8 mouse cellular contexts compared by ENCODE assay signal in genomic region chr10:128892246-128892645, GRCm38 (mm10). TPM values are rescaled to one million over a fixed set of nuclear protein-coding genes. Genes with fewer than 3 reads are reported as not detected.
DNase-seq lines count a peak whose midpoint lies in the region; ATAC-seq and TF ChIP-seq lines count a peak whose summit lies in the region.

No protein-coding gene starts in this region.

- no peaks in the 10 kb centered on the region for H3K9me3 ChIP-seq in heart, embryonic 13.5 days
- H3K9me3 ChIP-seq in hindbrain, embryonic 15.5 days: no peaks in the 10 kb centered on the region

- peak overlapping the region; percentile 96 for H3K4me2 ChIP-seq in heart, embryonic 13.5 days
- peak overlapping the region; percentile 91 for H3K4me2 ChIP-seq in hindbrain, embryonic 15.5 days
- peak overlapping the region; percentile 72 for H3K4me2 ChIP-seq in myocyte (ENCODE audit: low read depth)

- peak overlapping the region; percentile 87; the same call in 1 of the 2 replicates for H3K27ac ChIP-seq in heart, embryonic 13.5 days (replicated peaks)
- peak overlapping the region; percentile 92 for H3K27ac ChIP-seq in hindbrain, embryonic 15.5 days (replicated peaks)

- H3K4me3 ChIP-seq in heart, embryonic 13.5 days: peak overlapping the region; percentile 75
- peak overlapping the region; percentile 77 for H3K4me3 ChIP-seq in hindbrain, embryonic 15.5 days
- H3K4me3 ChIP-seq in myocyte: peak overlapping the region; percentile 40

- H3K4me1 ChIP-seq in heart, embryonic 13.5 days: peaks cover 58% of the 10 kb centered on the region
- peaks cover 52% of the 10 kb centered on the region for H3K4me1 ChIP-seq in hindbrain, embryonic 15.5 days (replicated peaks)

- H3K36me3 ChIP-seq in heart, embryonic 13.5 days: peaks cover 5% of the 10 kb centered on the region; the same call in 1 of the 2 replicates
- H3K36me3 ChIP-seq in hindbrain, embryonic 15.5 days: peaks cover 8% of the 10 kb centered on the region; the same call in 1 of the 2 replicates
- H3K36me3 ChIP-seq in myocyte (ENCODE audit: control insufficient read depth, insufficient read depth): no peaks in the 10 kb centered on the region

- no peak for DNase-seq in heart, adult 9 months (ENCODE audit: low spot score in 2 of 2)
- DNase-seq in T-cell, adult 2 months (ENCODE audit: low spot score): peak; percentile 24
- no peak for DNase-seq in gastrocnemius, postnatal 14 days
- DNase-seq in layer of hippocampus, adult 9-11 months: no peak
- no peak for DNase-seq in cerebellum, postnatal 25 days

- peak overlapping the region; percentile 85 for H3K9ac ChIP-seq in heart, embryonic 13.5 days
- peak overlapping the region; percentile 85 for H3K9ac ChIP-seq in hindbrain, embryonic 15.5 days

- intact Hi-C loops in gastrocnemius, postnatal 14 days (cut with DNase I; ENCODE audit: low total_unique reads): loop anchor here (5.0 kb wide), 2 partner anchors 45 to 160 kb away; no protein-coding TSS in a partner anchor

- H3K27me3 ChIP-seq in heart, embryonic 13.5 days (replicated peaks): peaks cover 41% of the 10 kb centered on the region
- peaks cover 13% of the 10 kb centered on the region for H3K27me3 ChIP-seq in hindbrain, embryonic 15.5 days
- no peaks in the 10 kb centered on the region for H3K27me3 ChIP-seq in myocyte (ENCODE audit: control insufficient read depth, insufficient read depth, insufficient read length)

- 2% methylated on average over 9 of the region's 9 CpGs for WGBS in heart, embryonic 13.5 days
- WGBS in hindbrain, embryonic 15.5 days: 1% methylated on average over 9 of the region's 9 CpGs

- peaks cover 4% of the 10 kb centered on the region for H3K79me2 ChIP-seq in myocyte (ENCODE audit: control insufficient read depth, insufficient read depth)

- ATAC-seq in heart, embryonic 13.5 days (ENCODE audit: extremely low read depth, insufficient number of reproducible peaks, low FRiP score, low TSS enrichment): no peak
- ATAC-seq in hindbrain, embryonic 15.5 days (ENCODE audit: low FRiP score, low read depth): peak; percentile 8

- H3ac ChIP-seq in myocyte (ENCODE audit: control insufficient read depth, insufficient read length): no peak overlapping the region

- no peak for TF ChIP-seq POLR2A in myocyte (IDR thresholded peaks at IDR 0.05; ENCODE audit: insufficient read length, low read depth)

TF ChIP-seq in myocyte, 11 proteins besides CTCF, POLR2A, EP300 and RAD21:
- TF ChIP-seq REST (IDR thresholded peaks at IDR 0.05; ENCODE audit: insufficient read depth, insufficient read length) (no peak), USF1 (IDR thresholded peaks at IDR 0.05; ENCODE audit: low read depth) (no peak), CEBPB (IDR thresholded peaks at IDR 0.05; ENCODE audit: insufficient read depth, poor library complexity, severe bottlenecking) (no peak), MAX (IDR thresholded peaks at IDR 0.05; ENCODE audit: low read depth) (no peak), MYOG (IDR thresholded peaks at IDR 0.05; ENCODE audit: control insufficient read depth in 1 of 3, insufficient read depth in 1 of 3, insufficient read length in 2 of 3, low read depth in 2 of 3) (no peak), MYOD1 (IDR thresholded peaks at IDR 0.05; ENCODE audit: control insufficient read depth in 1 of 3, insufficient read length in 2 of 3, low read depth in 2 of 3) (no peak), TCF12 (IDR thresholded peaks at IDR 0.05; ENCODE audit: insufficient read depth, poor library complexity, severe bottlenecking) (no peak), SRF (IDR thresholded peaks at IDR 0.05; ENCODE audit: control insufficient read depth, insufficient read length, low read depth) (no peak), TCF3 (IDR thresholded peaks at IDR 0.05; ENCODE audit: insufficient read length, low read depth) (no peak), POLR2AphosphoS2 (IDR thresholded peaks at IDR 0.05; ENCODE audit: insufficient read length, low read depth) (no peak), E2F4 (IDR thresholded peaks at IDR 0.05; ENCODE audit: insufficient read depth) (no peak)

RNA-seq across cellular contexts. Expression of gene Gdf11, which starts 0.7 kb away (rescaled TPM):
- 2.8 and 3.6 TPM in 2 replicates for polyA plus RNA-seq in heart, embryonic 13.5 days (2015; fragmentation: Nextera tagmentation; extraction: Ambion mirVana)
- polyA plus RNA-seq in hindbrain, embryonic 15.5 days (2015; fragmentation: Nextera tagmentation; extraction: Ambion mirVana): 8.6 and 8.9 TPM in 2 replicates
- polyA plus RNA-seq in myocyte (2012; fragmentation: generic; extraction: Trizol): 17.9 TPM
- total RNA-seq in gastrocnemius, postnatal 14 days (2021): 1 to 10 TPM; 6.7 to 7.1 TPM

RNA-seq across cellular contexts. Expression of gene Cd63, which starts 8.5 kb away (rescaled TPM):
- polyA plus RNA-seq in heart, embryonic 13.5 days (2015; fragmentation: Nextera tagmentation; extraction: Ambion mirVana): 370 and 426 TPM in 2 replicates
- polyA plus RNA-seq in hindbrain, embryonic 15.5 days (2015; fragmentation: Nextera tagmentation; extraction: Ambion mirVana): 262 and 274 TPM in 2 replicates
- polyA plus RNA-seq in myocyte (2012; fragmentation: generic; extraction: Trizol): 2,403 TPM
- 100 to 1,000 TPM; 121 to 151 TPM for total RNA-seq in gastrocnemius, postnatal 14 days (2021)

RNA-seq across cellular contexts. Expression of gene Rdh5, which starts 30.4 kb away (rescaled TPM):
- 8.9 and 10.3 TPM in 2 replicates for polyA plus RNA-seq in heart, embryonic 13.5 days (2015; fragmentation: Nextera tagmentation; extraction: Ambion mirVana)
- 20.9 and 22.1 TPM in 2 replicates for polyA plus RNA-seq in hindbrain, embryonic 15.5 days (2015; fragmentation: Nextera tagmentation; extraction: Ambion mirVana)
- 63.3 TPM for polyA plus RNA-seq in myocyte (2012; fragmentation: generic; extraction: Trizol)
- total RNA-seq in gastrocnemius, postnatal 14 days (2021): 1 to 10 TPM; 5.6 to 7.7 TPM

RNA-seq across cellular contexts. Expression of gene Bloc1s1, which starts 31.6 kb away (rescaled TPM):
- polyA plus RNA-seq in heart, embryonic 13.5 days (2015; fragmentation: Nextera tagmentation; extraction: Ambion mirVana): 199 and 223 TPM in 2 replicates
- 266 and 268 TPM in 2 replicates for polyA plus RNA-seq in hindbrain, embryonic 15.5 days (2015; fragmentation: Nextera tagmentation; extraction: Ambion mirVana)
- polyA plus RNA-seq in myocyte (2012; fragmentation: generic; extraction: Trizol): 238 TPM
- 100 to 1,000 TPM; 174 to 181 TPM for total RNA-seq in gastrocnemius, postnatal 14 days (2021)

RNA-seq across cellular contexts. Expression of gene Itga7, which starts 41.4 kb away (rescaled TPM):
- polyA plus RNA-seq in heart, embryonic 13.5 days (2015; fragmentation: Nextera tagmentation; extraction: Ambion mirVana): 2.4 and 2.9 TPM in 2 replicates
- 8.9 TPM in 2 replicates for polyA plus RNA-seq in hindbrain, embryonic 15.5 days (2015; fragmentation: Nextera tagmentation; extraction: Ambion mirVana)
- polyA plus RNA-seq in myocyte (2012; fragmentation: generic; extraction: Trizol): 635 TPM
- total RNA-seq in gastrocnemius, postnatal 14 days (2021): 10 to 100 TPM; 88.7 to 94.7 TPM
